Mouse (Mus musculus): Measurements from ENCODE around the gene Gm42878.
A peak's percentile ranks its signal among the peaks of the same experiment; 100 is the strongest.
"Not testable (repeated sequence)": the region's sequence is repeated elsewhere in the genome, so short reads cannot be mapped to it uniquely, and the experiment has no call there.

Gene Gm42878

GRCm38 (mm10) chr5:121564468-121564895 lies 19.2 kb upstream of the Gm42878 start:
- peak; percentile 76 to 77 for DNase-seq (ENCODE audit: low spot score in 2 of 2)

- no peak for DNase-seq (ENCODE audit: low spot score in 2 of 2)
These were observed 17.2 kb upstream of the Gm42878 start for GRCm38 (mm10) chr5:121562436-121562835.

GRCm38 (mm10) chr5:121549196-121549595 lies 3.9 kb upstream of the Gm42878 start:
- DNase-seq (ENCODE audit: low spot score in 2 of 2), result no peak

- DNase-seq (ENCODE audit: low spot score in 2 of 2), result no peak
These were observed 1.8 kb upstream of the Gm42878 start for GRCm38 (mm10) chr5:121547084-121547483.

GRCm38 (mm10) chr5:121546530-121546895 lies 1.2 kb upstream of the Gm42878 start:
- DNase-seq (ENCODE audit: low spot score in 2 of 2), result peak; percentile 24 to 31

- DNase-seq (ENCODE audit: low spot score in 2 of 2), result peak; percentile 96 to 98
These were observed 679 bp upstream of the Gm42878 start, which contains the start of gene Mapkapk5 for GRCm38 (mm10) chr5:121545793-121546529. TSS of gene Mapkapk5 (minus strand) at chr5:121545905.

- DNase-seq (ENCODE audit: low spot score in 2 of 2), result no peak
These were observed 1.9 kb downstream of the Gm42878 start for GRCm38 (mm10) chr5:121543370-121543769.

- DNase-seq (ENCODE audit: low spot score in 2 of 2), result no peak
These were observed 4.0 kb downstream of the Gm42878 start for GRCm38 (mm10) chr5:121541235-121541634.

GRCm38 (mm10) chr5:121540066-121540465 lies 5.2 kb downstream of the Gm42878 start:
- no peak for DNase-seq (ENCODE audit: low spot score in 2 of 2)

- DNase-seq (ENCODE audit: low spot score in 2 of 2), result no peak
These were observed 7.7 kb downstream of the Gm42878 start for GRCm38 (mm10) chr5:121537588-121537987.

GRCm38 (mm10) chr5:121536921-121537555 lies 8.2 kb downstream of the Gm42878 start:
- DNase-seq (ENCODE audit: low spot score in 2 of 2), result no peak

GRCm38 (mm10) chr5:121535116-121535515 lies 10.2 kb downstream of the Gm42878 start:
- no peak for DNase-seq (ENCODE audit: low spot score in 2 of 2)

- no peak for DNase-seq (ENCODE audit: low spot score in 2 of 2)
These were observed 10.8 kb downstream of the Gm42878 start for GRCm38 (mm10) chr5:121534521-121534920.

GRCm38 (mm10) chr5:121526961-121527360 lies 18.3 kb downstream of the Gm42878 start:
- no peak for DNase-seq (ENCODE audit: low spot score in 2 of 2)

GRCm38 (mm10) chr5:121526526-121526925 lies 18.8 kb downstream of the Gm42878 start:
- DNase-seq (ENCODE audit: low spot score in 2 of 2), result no peak

- DNase-seq (ENCODE audit: low spot score in 2 of 2), result no peak
These were observed 19.4 kb downstream of the Gm42878 start for GRCm38 (mm10) chr5:121525774-121526450.

- not testable (repeated sequence) for DNase-seq (ENCODE audit: low spot score in 2 of 2)
These were observed 25.5 kb downstream of the Gm42878 start for GRCm38 (mm10) chr5:121519758-121520157.

GRCm38 (mm10) chr5:121518983-121519382 lies 26.3 kb downstream of the Gm42878 start:
- no peak for DNase-seq (ENCODE audit: low spot score in 2 of 2)

- DNase-seq (ENCODE audit: low spot score in 2 of 2), result no peak
These were observed 35.3 kb downstream of the Gm42878 start for GRCm38 (mm10) chr5:121510009-121510408.

GRCm38 (mm10) chr5:121506846-121507245 lies 38.4 kb downstream of the Gm42878 start:
- DNase-seq (ENCODE audit: low spot score in 2 of 2), result no peak

- no peak for DNase-seq (ENCODE audit: low spot score in 2 of 2)
These were observed 42.1 kb downstream of the Gm42878 start, which contains the start of gene Adam1b for GRCm38 (mm10) chr5:121503231-121503630. TSS of gene Adam1b (minus strand) at chr5:121503435.

- not testable (repeated sequence) for DNase-seq (ENCODE audit: low spot score in 2 of 2)
These were observed 43.8 kb downstream of the Gm42878 start for GRCm38 (mm10) chr5:121501424-121501996.
